Mouse (Mus musculus): ENCODE data around the gene Slc34a1. TPM values are rescaled to one million over a fixed set of nuclear protein-coding genes. Genes with fewer than 3 reads are reported as not detected.

Slc34a1 gene
- not detected in 2 replicates for polyA plus RNA-seq (2015; fragmentation: Nextera tagmentation; extraction: Ambion mirVana)

- H3K9ac ChIP-seq = no peak within 1 kb of the TSS
- H3K4me1 ChIP-seq (replicated peaks) = no peaks in the 10 kb centered on the region
- no peak within 1 kb of the TSS for H3K27ac ChIP-seq (replicated peaks)
- H3K36me3 ChIP-seq = no peaks in the 10 kb centered on the region
- WGBS = 81% methylated on average over 1 of the region's 1 CpGs
- peaks cover 10% of the 10 kb centered on the region for H3K27me3 ChIP-seq
- no peak within 1 kb of the TSS for H3K4me3 ChIP-seq
- no peak within 1 kb of the TSS for H3K4me2 ChIP-seq
- no peak for ATAC-seq (ENCODE audit: low read depth)
- no peaks in the 10 kb centered on the region for H3K9me3 ChIP-seq
Observed at GRCm38 (mm10) chr13:55398088-55398487, at the start of gene Slc34a1. Gene Slc34a1 (plus strand): TSS chr13:55398187.

- Histone ChIP-seq H3K4me3 (peak overlapping the region; percentile 95), H3K27me3 (peaks cover 5% of the 10 kb centered on the region; the same call in 1 of the 2 replicates), H3K4me2 (peak overlapping the region; percentile 96), H3K4me1 (replicated peaks) (peaks cover 36% of the 10 kb centered on the region), H3K9ac (peak overlapping the region; percentile 14), H3K9me3 (no peaks in the 10 kb centered on the region), H3K27ac (replicated peaks) (no peak overlapping the region), H3K36me3 (peaks cover 41% of the 10 kb centered on the region)
- no peak for ATAC-seq (ENCODE audit: low read depth)
Observed at GRCm38 (mm10) chr13:55361145-55361544, 36.8 kb upstream of the Slc34a1 start.

DNA sequence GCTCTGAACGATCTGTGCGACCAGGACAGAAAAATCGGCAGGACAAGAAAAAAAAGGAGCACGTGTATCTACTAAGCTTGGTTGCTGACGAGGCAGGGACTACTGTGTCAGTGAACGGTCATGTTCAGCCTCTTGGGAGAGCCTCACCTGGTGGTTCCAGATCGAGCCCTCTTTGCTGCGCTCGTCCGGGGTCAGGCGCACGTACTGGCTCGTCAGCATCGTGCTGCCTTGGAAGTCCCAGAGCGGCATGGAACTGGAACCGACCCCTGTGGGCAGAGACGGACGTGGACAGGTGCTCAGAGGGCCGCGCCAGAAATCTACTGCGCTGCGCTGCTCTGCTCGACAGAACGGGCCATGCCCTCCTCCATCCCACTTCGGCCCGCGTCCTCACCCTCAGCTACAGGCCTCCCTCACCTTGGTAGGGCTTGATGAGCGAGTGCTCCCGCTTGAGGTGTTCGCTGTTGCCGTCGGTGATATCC, 36.0 kb upstream of the Slc34a1 start:
- Histone ChIP-seq H3K27ac (replicated peaks) (peak overlapping the region; percentile 92), H3K4me3 (peak overlapping the region; percentile 95), H3K9ac (peak overlapping the region; percentile 95), H3K36me3 (peaks cover 34% of the 10 kb centered on the region), H3K9me3 (no peaks in the 10 kb centered on the region), H3K4me2 (peak overlapping the region; percentile 96), H3K4me1 (replicated peaks) (peaks cover 36% of the 10 kb centered on the region), H3K27me3 (peaks cover 8% of the 10 kb centered on the region)
- peak; percentile 64 for ATAC-seq (ENCODE audit: low read depth)
- whole genome bisulfite sequencing = 1% methylated on average over 32 of the region's 32 CpGs

DNA sequence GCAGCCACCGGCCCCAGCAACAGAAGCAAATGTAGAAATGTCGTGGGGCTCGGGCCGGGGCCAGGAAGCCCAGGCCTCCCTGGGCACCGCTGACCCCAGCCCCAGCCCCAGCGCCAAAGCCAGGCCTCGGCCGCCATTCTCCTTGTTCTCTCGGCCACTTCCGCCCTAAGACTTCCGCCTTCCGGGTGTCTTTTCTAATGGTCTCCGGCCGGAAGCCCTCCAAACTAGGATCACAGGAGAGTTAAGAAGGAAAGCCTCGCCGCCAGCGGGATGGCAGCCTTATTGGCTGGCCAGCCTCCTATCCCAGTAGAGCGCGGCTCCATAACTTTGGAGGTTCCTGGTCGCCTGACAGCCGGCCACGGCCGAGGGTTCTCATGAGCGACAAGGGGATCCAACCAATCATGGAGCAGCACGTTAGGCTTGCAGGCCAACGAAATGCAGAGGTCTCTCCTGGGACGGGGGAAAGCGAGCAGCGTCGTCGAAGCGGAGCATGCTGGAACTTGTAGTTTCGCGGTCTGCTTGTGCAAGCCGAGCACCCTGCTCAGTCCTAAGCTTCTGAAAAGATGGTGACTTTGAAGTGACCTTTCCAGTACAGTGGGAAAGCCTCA, 35.4 kb upstream of the Slc34a1 start, which contains the start of gene Lman2:
Lman2 (minus strand) TSS at position 331 of the 608 bp plus-strand sequence.
- Histone ChIP-seq H3K4me1 (replicated peaks) (peaks cover 36% of the 10 kb centered on the region), H3K27ac (replicated peaks) (peak within 1 kb of the TSS; percentile 92), H3K4me3 (peak within 1 kb of the TSS; percentile 95), H3K4me2 (peak within 1 kb of the TSS; percentile 96), H3K36me3 (peaks cover 29% of the 10 kb centered on the region), H3K27me3 (peaks cover 9% of the 10 kb centered on the region), H3K9me3 (no peaks in the 10 kb centered on the region), H3K9ac (peak within 1 kb of the TSS; percentile 95)
- ATAC-seq (ENCODE audit: low read depth) = peak; percentile 99
- under 1% methylated on average over 35 of the region's 35 CpGs for WGBS

DNA sequence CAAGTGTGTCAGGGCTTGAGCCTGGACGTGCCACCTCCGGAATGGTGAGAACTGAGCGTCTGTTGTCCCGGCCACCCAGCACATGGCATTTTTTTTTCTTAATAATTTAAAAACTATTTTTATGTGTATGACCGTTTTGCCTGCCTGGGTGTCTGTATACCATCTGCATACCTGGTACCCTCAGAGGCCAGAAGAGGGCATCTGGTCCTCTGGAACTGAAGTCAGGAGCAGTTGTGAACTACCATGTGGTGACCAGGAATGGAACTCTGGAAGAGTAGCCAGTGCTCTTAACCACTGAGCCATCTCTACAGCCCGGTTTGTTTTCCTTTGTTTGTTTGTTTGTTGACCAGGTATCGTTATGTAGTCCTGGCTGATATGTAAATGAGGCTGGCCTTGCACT, 29.6 kb upstream of the Slc34a1 start:
- peaks cover 23% of the 10 kb centered on the region for H3K27me3 ChIP-seq
- no peak overlapping the region for H3K27ac ChIP-seq (replicated peaks)
- no peaks in the 10 kb centered on the region for H3K36me3 ChIP-seq
- no peak for ATAC-seq (ENCODE audit: low read depth)
- 85% methylated on average over 7 of the region's 7 CpGs for WGBS
- no peak overlapping the region for H3K9ac ChIP-seq
- H3K4me1 ChIP-seq (replicated peaks) = no peaks in the 10 kb centered on the region
- no peaks in the 10 kb centered on the region for H3K9me3 ChIP-seq
- H3K4me2 ChIP-seq = no peak overlapping the region
- no peak overlapping the region for H3K4me3 ChIP-seq

GRCm38 (mm10) chr13:55369531-55370114, 28.4 kb upstream of the Slc34a1 start, which contains the start of gene Rgs14:
Gene Rgs14 (plus strand): TSS chr13:55369732.
- Histone ChIP-seq H3K36me3 (no peaks in the 10 kb centered on the region), H3K4me1 (replicated peaks) (no peaks in the 10 kb centered on the region), H3K9ac (no peak within 1 kb of the TSS), H3K4me3 (no peak within 1 kb of the TSS), H3K9me3 (no peaks in the 10 kb centered on the region), H3K27ac (replicated peaks) (no peak within 1 kb of the TSS), H3K27me3 (peaks cover 29% of the 10 kb centered on the region), H3K4me2 (0 out of 2 replicates have a peak within 1 kb of the TSS, but pooled peaks have one; percentile 18)
- 61% methylated on average over 13 of the region's 13 CpGs for WGBS
- ATAC-seq (ENCODE audit: low read depth) = no peak; the same call in 1 of the 2 replicates

GRCm38 (mm10) chr13:55370234-55370633, 27.8 kb upstream of the Slc34a1 start:
- Histone ChIP-seq H3K4me1 (replicated peaks) (no peaks in the 10 kb centered on the region), H3K27me3 (peaks cover 33% of the 10 kb centered on the region), H3K36me3 (no peaks in the 10 kb centered on the region), H3K27ac (replicated peaks) (no peak overlapping the region), H3K9me3 (no peaks in the 10 kb centered on the region), H3K9ac (no peak overlapping the region), H3K4me3 (no peak overlapping the region), H3K4me2 (no peak overlapping the region)
- ATAC-seq (ENCODE audit: low read depth) = no peak
- 64% methylated on average over 3 of the region's 3 CpGs for WGBS

- Histone ChIP-seq H3K9me3 (no peaks in the 10 kb centered on the region), H3K36me3 (no peaks in the 10 kb centered on the region), H3K4me3 (no peak overlapping the region), H3K27ac (replicated peaks) (no peak overlapping the region), H3K4me1 (replicated peaks) (no peaks in the 10 kb centered on the region), H3K9ac (no peak overlapping the region), H3K27me3 (peaks cover 37% of the 10 kb centered on the region), H3K4me2 (no peak overlapping the region)
- 67% methylated on average over 8 of the region's 8 CpGs for WGBS
- ATAC-seq (ENCODE audit: low read depth) = no peak
Observed at GRCm38 (mm10) chr13:55371007-55371681, 26.8 kb upstream of the Slc34a1 start.

- no peak overlapping the region for H3K9ac ChIP-seq
- ATAC-seq (ENCODE audit: low read depth) = no peak
- WGBS = 72% methylated on average over 5 of the region's 5 CpGs
- H3K9me3 ChIP-seq = no peaks in the 10 kb centered on the region
- no peak overlapping the region for H3K4me2 ChIP-seq
- H3K36me3 ChIP-seq = no peaks in the 10 kb centered on the region
- H3K27me3 ChIP-seq = peaks cover 37% of the 10 kb centered on the region
- no peak overlapping the region for H3K27ac ChIP-seq (replicated peaks)
- no peak overlapping the region for H3K4me3 ChIP-seq
- H3K4me1 ChIP-seq (replicated peaks) = no peaks in the 10 kb centered on the region
Observed at GRCm38 (mm10) chr13:55371740-55372139, 26.2 kb upstream of the Slc34a1 start.

GRCm38 (mm10) chr13:55374206-55374924, 23.6 kb upstream of the Slc34a1 start:
- Histone ChIP-seq H3K27me3 (peaks cover 57% of the 10 kb centered on the region), H3K9ac (no peak overlapping the region)

GRCm38 (mm10) chr13:55375877-55376276, 22.1 kb upstream of the Slc34a1 start:
- Histone ChIP-seq H3K4me1 (replicated peaks) (no peaks in the 10 kb centered on the region), H3K9ac (no peak overlapping the region), H3K4me2 (no peak overlapping the region), H3K27me3 (peaks cover 60% of the 10 kb centered on the region), H3K4me3 (no peak overlapping the region), H3K36me3 (no peaks in the 10 kb centered on the region), H3K27ac (replicated peaks) (no peak overlapping the region), H3K9me3 (no peaks in the 10 kb centered on the region)
- 79% methylated on average over 2 of the region's 2 CpGs for WGBS
- ATAC-seq (ENCODE audit: low read depth) = no peak

More at GRCm38 (mm10) chr13:55374206-55374924, 23.6 kb upstream of the Slc34a1 start:
- Histone ChIP-seq H3K4me1 (replicated peaks) (no peaks in the 10 kb centered on the region), H3K36me3 (no peaks in the 10 kb centered on the region), H3K9me3 (no peaks in the 10 kb centered on the region), H3K4me2 (no peak overlapping the region), H3K4me3 (no peak overlapping the region), H3K27ac (replicated peaks) (no peak overlapping the region)
- ATAC-seq (ENCODE audit: low read depth) = no peak
- WGBS = 57% methylated on average over 6 of the region's 6 CpGs
